Comparison of ENCODE assay signal across 8 mouse cellular contexts in the genomic region with DNA sequence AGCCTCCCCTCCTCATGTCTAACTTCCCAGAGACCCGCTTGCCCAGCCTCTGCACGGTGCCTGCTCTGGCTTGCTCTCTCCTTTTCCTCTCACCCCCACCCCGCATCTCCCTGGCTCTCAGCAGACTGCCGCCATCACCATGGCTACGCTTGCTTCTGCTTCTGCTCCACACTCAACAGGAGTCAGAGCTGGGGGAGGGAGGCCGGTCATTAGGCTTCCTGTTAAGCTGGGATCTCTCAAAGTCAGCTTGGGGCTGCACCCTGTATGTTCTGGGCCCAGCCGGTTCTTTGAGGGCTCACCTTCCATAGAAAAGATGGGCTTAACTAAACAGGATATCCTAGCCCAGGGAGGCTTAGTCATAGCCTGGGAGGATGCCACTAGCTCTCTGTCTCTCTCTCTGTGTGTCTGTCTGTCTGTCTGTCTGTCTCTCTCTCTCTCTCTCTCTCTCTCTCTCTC.
DNase-seq lines count a peak whose midpoint lies in the region; ATAC-seq and TF ChIP-seq lines count a peak whose summit lies in the region.

No protein-coding gene starts in this region.

- H3K4me1 ChIP-seq in MEL (ENCODE audit: control insufficient read depth in 1 of 2, insufficient read depth in 2 of 2, low read length in 2 of 2): peaks cover 6 to 24% of the 10 kb centered on the region in 2 experiments
- peaks cover 15% of the 10 kb centered on the region for H3K4me1 ChIP-seq in forebrain, embryonic 15.5 days
- peaks cover 33% of the 10 kb centered on the region for H3K4me1 ChIP-seq in intestine, embryonic 15.5 days (replicated peaks)
- H3K4me1 ChIP-seq in limb, embryonic 10.5 days: peaks cover 39% of the 10 kb centered on the region
- H3K4me1 ChIP-seq in midbrain, embryonic 15.5 days: peaks cover 21% of the 10 kb centered on the region

- no peak overlapping the region for H3K27ac ChIP-seq in MEL (ENCODE audit: control insufficient read depth, low read depth, low read length)
- 0 out of 2 replicates have a peak overlapping the region, but pooled peaks have one; percentile 48 for H3K27ac ChIP-seq in forebrain, embryonic 15.5 days (replicated peaks)
- H3K27ac ChIP-seq in intestine, embryonic 15.5 days: peak overlapping the region; percentile 83
- peak overlapping the region; percentile 75 for H3K27ac ChIP-seq in limb, embryonic 10.5 days
- peak overlapping the region; percentile 66 for H3K27ac ChIP-seq in midbrain, embryonic 15.5 days

- TF ChIP-seq CTCF in MEL (IDR thresholded peaks at IDR 0.05 in 2 of 3, conservative IDR thresholded peaks at IDR 0.05 in 1 of 3; ENCODE audit: control insufficient read depth in 1 of 3, insufficient read depth in 1 of 3, low read depth in 2 of 3, low read length in 3 of 3, poor library complexity in 1 of 3, severe bottlenecking in 1 of 3): no peak
- TF ChIP-seq CTCF in brain, embryonic 14.5 days (IDR thresholded peaks at IDR 0.05; ENCODE audit: borderline replicate concordance, extremely low read depth, insufficient read depth, insufficient read length): no peak

- TF ChIP-seq RAD21 in MEL (IDR thresholded peaks at IDR 0.05; ENCODE audit: low read depth, low read length): no peak

- H3K9ac ChIP-seq in MEL (ENCODE audit: control insufficient read depth, low read depth, low read length, poor library complexity, severe bottlenecking): no peak overlapping the region
- H3K9ac ChIP-seq in forebrain, embryonic 15.5 days (replicated peaks): no peak overlapping the region
- no peak overlapping the region for H3K9ac ChIP-seq in intestine, embryonic 15.5 days
- peak overlapping the region; percentile 2; the same call in 1 of the 2 replicates for H3K9ac ChIP-seq in midbrain, embryonic 15.5 days

- no peaks in the 10 kb centered on the region for H3K79me2 ChIP-seq in MEL (ENCODE audit: control insufficient read depth, insufficient read depth, low read length, poor library complexity)

- no peaks in the 10 kb centered on the region for H3K9me3 ChIP-seq in MEL (replicated peaks; ENCODE audit: insufficient read depth, low read length)
- H3K9me3 ChIP-seq in forebrain, embryonic 15.5 days: no peaks in the 10 kb centered on the region
- no peaks in the 10 kb centered on the region for H3K9me3 ChIP-seq in intestine, embryonic 15.5 days
- no peaks in the 10 kb centered on the region for H3K9me3 ChIP-seq in limb, embryonic 10.5 days (replicated peaks)
- H3K9me3 ChIP-seq in midbrain, embryonic 15.5 days: no peaks in the 10 kb centered on the region

- ATAC-seq in forebrain, embryonic 15.5 days (replicated peaks): peak; percentile 96
- peak; percentile 31 for ATAC-seq in intestine, embryonic 15.5 days
- peak; percentile 97 for ATAC-seq in midbrain, embryonic 15.5 days (replicated peaks)

- DNase-seq in MEL (ENCODE audit: low read depth, low spot score): peak; percentile 63
- DNase-seq in brain, embryonic 14.5 days (ENCODE audit: low read depth): peak; percentile 92
- DNase-seq in limb, embryonic 10.5 days (ENCODE audit: low spot score): peak; percentile 75
- peak; percentile 67 for DNase-seq in telencephalon, adult 2 months (ENCODE audit: low read depth, low spot score)
- no peak for DNase-seq in spleen, adult 18-20 months

- no peak for TF ChIP-seq EP300 in MEL (IDR thresholded peaks at IDR 0.05; ENCODE audit: low read depth in 1 of 2, low read length in 2 of 2)

- no peak for TF ChIP-seq POLR2A in MEL (IDR thresholded peaks at IDR 0.05; ENCODE audit: control insufficient read depth in 1 of 2, insufficient read depth in 1 of 2, low read depth in 1 of 2, low read length in 2 of 2, poor library complexity in 1 of 2)
- no peak for TF ChIP-seq POLR2A in brain, embryonic 14.5 days (IDR thresholded peaks at IDR 0.05; ENCODE audit: borderline replicate concordance, extremely low read depth, insufficient read depth, insufficient read length, poor library complexity, severe bottlenecking)

- no peak overlapping the region for H3K4me3 ChIP-seq in MEL (ENCODE audit: control insufficient read depth in 1 of 2, insufficient read depth in 1 of 2, low read depth in 2 of 2, low read length in 2 of 2)
- H3K4me3 ChIP-seq in forebrain, embryonic 15.5 days: no peak overlapping the region
- H3K4me3 ChIP-seq in intestine, embryonic 15.5 days (replicated peaks): no peak overlapping the region
- H3K4me3 ChIP-seq in limb, embryonic 10.5 days: peak overlapping the region; percentile 23
- no peak overlapping the region for H3K4me3 ChIP-seq in midbrain, embryonic 15.5 days

- no peak overlapping the region; the same call in 1 of the 2 replicates for H3K4me2 ChIP-seq in forebrain, embryonic 15.5 days (replicated peaks)
- peak overlapping the region; percentile 34 for H3K4me2 ChIP-seq in intestine, embryonic 15.5 days (replicated peaks)
- peak overlapping the region; percentile 25 for H3K4me2 ChIP-seq in midbrain, embryonic 15.5 days

- H3K36me3 ChIP-seq in MEL (ENCODE audit: control insufficient read depth in 1 of 2, insufficient read depth in 2 of 2, low read length in 2 of 2): peaks cover 0 to 15% of the 10 kb centered on the region in 2 experiments; a peak in 2 of 4 replicates
- no peaks in the 10 kb centered on the region for H3K36me3 ChIP-seq in forebrain, embryonic 15.5 days
- no peaks in the 10 kb centered on the region for H3K36me3 ChIP-seq in intestine, embryonic 15.5 days
- H3K36me3 ChIP-seq in limb, embryonic 10.5 days: no peaks in the 10 kb centered on the region
- no peaks in the 10 kb centered on the region for H3K36me3 ChIP-seq in midbrain, embryonic 15.5 days (replicated peaks)

- 6% methylated on average over 7 of the region's 7 CpGs for WGBS in forebrain, embryonic 15.5 days
- WGBS in intestine, embryonic 15.5 days: 14% methylated on average over 7 of the region's 7 CpGs
- 8% methylated on average over 7 of the region's 7 CpGs for WGBS in limb, embryonic 10.5 days
- WGBS in midbrain, embryonic 15.5 days: under 1% methylated on average over 7 of the region's 7 CpGs

- no peaks in the 10 kb centered on the region for H3K27me3 ChIP-seq in MEL (ENCODE audit: control insufficient read depth in 1 of 2, insufficient read depth in 2 of 2, low read length in 2 of 2)
- no peaks in the 10 kb centered on the region for H3K27me3 ChIP-seq in forebrain, embryonic 15.5 days
- no peaks in the 10 kb centered on the region for H3K27me3 ChIP-seq in intestine, embryonic 15.5 days (replicated peaks)
- no peaks in the 10 kb centered on the region for H3K27me3 ChIP-seq in limb, embryonic 10.5 days (ENCODE audit: low read depth, poor library complexity, severe bottlenecking)
- no peaks in the 10 kb centered on the region for H3K27me3 ChIP-seq in midbrain, embryonic 15.5 days (replicated peaks)

TF ChIP-seq in MEL, 35 proteins besides CTCF, POLR2A, EP300 and RAD21:
- TF ChIP-seq POLR2AphosphoS2 (IDR thresholded peaks at IDR 0.05; ENCODE audit: low read length) (no peak), RCOR1 (IDR thresholded peaks at IDR 0.05; ENCODE audit: low read depth, low read length) (no peak), TAL1 (IDR thresholded peaks at IDR 0.05; ENCODE audit: low read length) (no peak), MAX (IDR thresholded peaks at IDR 0.05; ENCODE audit: low read length) (no peak)
TF ChIP-seq in MEL: peak in this region for 0.

Comparison
In these comparisons a context has a peak if more than half of its experiments do, and no peak if none do; other contexts are left out.
1. DNase-seq: peak in MEL (single experiment), brain, embryonic 14.5 days (single experiment), limb, embryonic 10.5 days (single experiment) and telencephalon, adult 2 months (single experiment); none in spleen, adult 18-20 months (0 of 2).
2. ATAC-seq: peak in every context shown above with its lines; median percentile 97 in midbrain, embryonic 15.5 days; 96 in forebrain, embryonic 15.5 days; 31 in intestine, embryonic 15.5 days.